Mouse (Mus musculus): Measurements from ENCODE around the gene Trio.

GRCm38 (mm10) chr15:27691213-27691612 is 334.4 kb downstream of the Trio start:
- TF ChIP-seq EP300 (optimal IDR thresholded peaks at IDR 0.05) (no peak), CTCF (IDR thresholded peaks at IDR 0.05; ENCODE audit: low read depth) (no peak)

Data from stomach, postnatal 0 days (tissue).